Mouse (Mus musculus) forebrain, embryonic 14.5 days (tissue): ENCODE results near the gene Sec22b. TPM values are rescaled to one million over a fixed set of nuclear protein-coding genes. Genes with fewer than 3 reads are reported as not detected.

Source experiments
- ATAC-seq: fragments of 200-750 bp; cut with Nextera tagmentation; 2 replicates; pipeline ENCODE4 v1.8.0; 2017; ENCODE audit warnings: mild to moderate bottlenecking, moderate library complexity
- DNase-seq: peaks from one replicate; pipeline ENCODE4 v3.0.0-alpha.2; 2015; ENCODE audit warnings: low spot score
- H3K27ac ChIP-seq: fragments of 300-500 bp; sonication (generic); 2 replicates; pipeline ENCODE4 v1.5.1; 2014; ENCODE audit warnings: low read depth, mild to moderate bottlenecking, control low read depth, low read length, moderate library complexity
- H3K27me3 ChIP-seq: fragments of 300-500 bp; sonication (generic); replicated peaks from 2 replicates; pipeline ENCODE4 v1.6.1; 2014; ENCODE audit warnings: low read length, control low read depth, mixed read lengths; ENCODE audit not compliant: control insufficient read depth, insufficient read depth
- H3K36me3 ChIP-seq: fragments of 300-500 bp; sonication (generic); 2 replicates; pipeline ENCODE4 v1.6.1; 2014; ENCODE audit warnings: low read length, control low read depth; ENCODE audit not compliant: control insufficient read depth, insufficient read depth
- H3K4me1 ChIP-seq: fragments of 300-500 bp; sonication (generic); 2 replicates; pipeline ENCODE4 v1.6.1; 2014; ENCODE audit warnings: antibody characterized with exemption, low read length, control low read depth; ENCODE audit not compliant: control insufficient read depth, insufficient read depth
- H3K4me2 ChIP-seq: fragments of 300-500 bp; sonication (generic); 2 replicates; pipeline ENCODE4 v1.6.1; 2014; ENCODE audit warnings: mild to moderate bottlenecking, control low read depth, low read length
- H3K4me3 ChIP-seq: fragments of 300-500 bp; sonication (generic); 2 replicates; pipeline ENCODE4 v1.5.1; 2014; ENCODE audit warnings: low read depth, low read length, control low read depth
- H3K9ac ChIP-seq: fragments of 300-500 bp; sonication (generic); 2 replicates; pipeline ENCODE4 v1.6.1; 2014; ENCODE audit warnings: mild to moderate bottlenecking, low read length, control low read depth, moderate library complexity
- H3K9me3 ChIP-seq: fragments of 300-500 bp; sonication (generic); replicated peaks from 2 replicates; pipeline ENCODE4 v1.6.1; 2016; ENCODE audit warnings: low read length, control low read depth, mixed read lengths; ENCODE audit not compliant: control insufficient read depth
- WGBS: fragments of 180-500 bp; shearing (Covaris S2); extraction: QIAGEN DNeasy Blood & Tissue Kit; methylation state at CpG from one replicate; pipeline ENCODE4 v1.1.7; 2014; 5-methylcytosine and 5-hydroxymethylcytosine counted together
- polyA plus RNA-seq: library from polyadenylated mRNA; unstranded; fragments of >200 nt; fragmentation: Nextera tagmentation; extraction: Ambion mirVana; gene quantifications from 2 replicates; pipeline ENCODE4 v1.2.1, GENCODE M21; 2014

Sec22b gene
- polyA plus RNA-seq, 1 experiment from 2014 or later, result 130 TPM

DNA sequence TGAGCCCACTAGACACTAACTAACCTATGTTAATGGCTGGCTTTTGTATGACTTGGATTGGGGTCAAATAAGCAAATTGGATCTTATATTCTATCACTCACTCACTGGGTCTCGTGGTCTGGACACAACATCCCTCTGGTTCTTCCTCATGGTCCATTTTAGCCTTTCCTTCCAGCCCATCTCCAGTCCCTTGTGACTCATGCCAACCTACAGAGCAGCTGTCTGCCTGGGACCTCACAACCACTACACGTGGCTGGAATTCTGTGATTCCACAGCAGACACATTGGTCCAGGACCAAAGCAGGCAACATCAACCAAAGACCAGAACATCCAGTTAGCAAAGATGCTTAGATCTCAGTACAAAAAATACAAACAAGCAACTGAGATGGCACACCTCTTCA, 24.3 kb downstream of the Sec22b start:
- H3K27ac ChIP-seq, result no peak overlapping the region
- H3K4me3 ChIP-seq, result no peak overlapping the region
- DNase-seq (no peak), ATAC-seq (no peak)
- H3K9ac ChIP-seq, result no peak overlapping the region
- no peaks in the 10 kb centered on the region for H3K9me3 ChIP-seq
- H3K4me2 ChIP-seq, result no peak overlapping the region
- H3K36me3 ChIP-seq, result peaks cover 34% of the 10 kb centered on the region
- H3K27me3 ChIP-seq, result no peaks in the 10 kb centered on the region
- 90% methylated on average over 2 of the region's 2 CpGs for WGBS
- no peaks in the 10 kb centered on the region for H3K4me1 ChIP-seq

DNA sequence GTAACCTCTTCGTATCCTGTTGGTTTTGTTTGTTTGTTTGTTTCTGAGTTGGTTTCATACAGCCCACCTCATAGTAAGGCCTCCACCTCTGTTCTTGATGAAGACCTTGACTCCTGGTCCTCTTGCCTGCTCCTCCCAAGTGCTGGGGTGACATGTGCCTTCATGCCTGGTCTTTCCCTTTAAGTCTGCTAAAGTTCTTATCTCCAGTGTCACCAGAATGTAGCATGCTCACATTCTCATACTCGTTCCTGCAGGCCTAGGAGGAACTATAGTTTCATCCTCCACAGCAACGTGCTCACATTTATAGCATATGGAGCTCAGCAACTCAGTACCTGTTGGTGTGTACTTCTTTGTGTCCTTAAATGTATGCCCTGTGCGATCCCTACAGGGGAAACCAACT, 26.3 kb downstream of the Sec22b start:
- Histone ChIP-seq H3K27ac (no peak overlapping the region), H3K4me3 (no peak overlapping the region), H3K9me3 (no peaks in the 10 kb centered on the region), H3K27me3 (no peaks in the 10 kb centered on the region), H3K4me2 (no peak overlapping the region), H3K4me1 (0 out of 2 replicates have a peak, but pooled peaks cover 6% of the 10 kb centered on the region), H3K9ac (no peak overlapping the region), H3K36me3 (peaks cover 18% of the 10 kb centered on the region; the same call in 1 of the 2 replicates)
- no peak for ATAC-seq
- DNase-seq, result no peak
- 86% methylated on average over 4 of the region's 4 CpGs for WGBS

DNA sequence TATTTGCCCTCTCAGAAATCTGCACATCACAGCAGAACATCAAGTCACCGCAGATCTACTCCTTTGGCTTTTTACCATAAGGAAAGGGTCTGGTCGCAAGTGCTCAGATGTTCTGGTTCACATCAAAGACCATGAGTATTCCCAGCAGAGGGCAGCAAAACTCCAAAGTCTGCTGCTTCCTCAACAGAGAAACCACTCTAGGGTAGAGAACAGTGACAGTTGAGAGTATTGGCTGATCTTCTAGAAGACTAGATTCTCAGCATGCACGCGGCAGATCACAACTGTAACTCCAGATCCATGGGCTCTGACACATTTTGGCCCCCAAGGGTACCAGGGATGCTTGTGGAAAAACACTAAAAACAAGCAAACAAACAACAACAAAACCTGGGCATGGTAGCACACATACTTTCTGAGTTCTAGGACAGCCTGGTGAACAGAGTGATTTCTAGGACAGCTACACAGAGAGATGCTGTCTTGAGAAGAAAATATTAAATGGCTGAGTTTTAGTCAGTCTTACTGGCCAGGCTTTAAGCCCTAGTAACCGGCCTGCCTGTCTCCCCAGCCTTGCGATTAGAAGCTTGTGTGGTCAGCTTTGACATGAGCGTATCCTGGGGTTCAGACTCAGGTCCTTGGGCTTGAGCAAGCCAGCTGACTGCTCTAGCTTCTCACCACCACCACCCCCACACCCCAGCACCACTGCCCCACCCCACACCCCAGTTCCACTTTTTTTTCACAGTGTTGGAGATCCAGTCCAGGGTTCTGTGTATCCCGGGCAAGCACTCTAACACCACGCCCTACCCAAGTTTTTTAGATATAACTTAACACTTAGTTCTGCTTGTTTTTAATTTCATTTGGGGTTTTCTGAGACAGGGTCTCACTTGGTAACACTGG, 28.2 kb downstream of the Sec22b start:
- Histone ChIP-seq H3K27me3 (no peaks in the 10 kb centered on the region), H3K4me2 (no peak overlapping the region), H3K36me3 (0 out of 2 replicates have a peak, but pooled peaks cover 1% of the 10 kb centered on the region), H3K4me1 (0 out of 2 replicates have a peak, but pooled peaks cover 6% of the 10 kb centered on the region), H3K9ac (no peak overlapping the region), H3K9me3 (no peaks in the 10 kb centered on the region), H3K4me3 (no peak overlapping the region), H3K27ac (no peak overlapping the region)
- peak; percentile 94 for DNase-seq
- ATAC-seq, result peak; percentile 84
- 62% methylated on average over 9 of the region's 9 CpGs for WGBS

DNA sequence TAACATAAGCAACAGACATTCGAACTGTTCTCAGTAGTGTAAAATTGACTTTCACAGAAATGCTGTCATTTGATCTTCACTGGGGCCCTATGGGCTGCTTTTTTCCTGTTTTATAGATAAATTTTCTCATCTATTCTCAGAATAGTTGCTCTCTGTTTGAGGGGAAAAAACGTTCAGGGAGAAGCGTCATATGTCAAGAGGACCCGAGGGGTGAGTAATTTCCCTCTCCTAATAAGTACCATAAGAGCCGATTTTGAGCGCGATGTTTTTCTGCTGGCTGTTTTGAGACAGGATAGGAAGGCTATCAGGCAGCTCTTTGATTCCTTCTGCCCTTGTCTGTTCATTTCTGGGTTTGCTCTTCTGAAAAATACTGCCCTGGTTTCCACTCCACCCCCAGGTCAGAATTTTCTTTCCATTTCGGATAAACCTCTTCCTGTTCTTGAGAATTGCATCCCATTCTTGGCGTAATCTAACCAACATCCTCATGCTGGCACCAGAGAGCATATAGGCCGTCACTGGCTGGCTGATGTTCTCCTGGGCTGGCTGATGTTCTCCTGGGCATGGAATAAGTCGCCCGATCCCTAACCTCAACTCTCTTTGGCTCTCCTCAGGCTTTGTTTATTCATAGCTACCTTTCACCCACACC, 29.3 kb downstream of the Sec22b start:
- H3K9ac ChIP-seq, result no peak overlapping the region
- no peaks in the 10 kb centered on the region for H3K27me3 ChIP-seq
- H3K4me1 ChIP-seq, result 0 out of 2 replicates have a peak, but pooled peaks cover 6% of the 10 kb centered on the region
- no peaks in the 10 kb centered on the region for H3K9me3 ChIP-seq
- ATAC-seq (no peak), DNase-seq (no peak)
- H3K4me3 ChIP-seq, result no peak overlapping the region
- H3K27ac ChIP-seq, result no peak overlapping the region
- WGBS, result 73% methylated on average over 12 of the region's 12 CpGs
- H3K36me3 ChIP-seq, result no peaks in the 10 kb centered on the region
- no peak overlapping the region for H3K4me2 ChIP-seq

DNA sequence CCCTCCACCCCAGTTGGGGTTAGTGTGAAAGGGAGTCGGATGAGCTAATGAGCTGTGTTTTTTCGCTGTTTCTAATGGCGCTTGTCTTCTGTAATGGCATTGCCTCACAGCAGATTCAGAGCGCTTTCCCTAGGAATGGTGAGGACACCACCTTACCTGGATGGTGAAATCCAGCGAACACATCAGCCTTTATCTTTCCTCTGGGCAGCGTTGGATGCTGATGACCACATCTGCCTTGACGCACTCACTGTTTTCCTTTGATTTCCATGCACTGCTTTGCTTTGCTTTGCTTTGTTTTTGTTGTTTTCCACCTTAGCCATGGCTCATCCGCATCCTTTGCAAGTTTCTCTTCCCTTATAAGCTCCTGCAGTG, 29.8 kb downstream of the Sec22b start:
- no peak overlapping the region for H3K4me3 ChIP-seq
- no peak overlapping the region for H3K27ac ChIP-seq
- no peak overlapping the region for H3K9ac ChIP-seq
- no peak for ATAC-seq
- DNase-seq, result no peak
- H3K4me2 ChIP-seq, result no peak overlapping the region
- 0 out of 2 replicates have a peak, but pooled peaks cover 6% of the 10 kb centered on the region for H3K4me1 ChIP-seq
- 64% methylated on average over 8 of the region's 8 CpGs for WGBS
- no peaks in the 10 kb centered on the region for H3K9me3 ChIP-seq
- H3K27me3 ChIP-seq, result no peaks in the 10 kb centered on the region
- H3K36me3 ChIP-seq, result no peaks in the 10 kb centered on the region

DNA sequence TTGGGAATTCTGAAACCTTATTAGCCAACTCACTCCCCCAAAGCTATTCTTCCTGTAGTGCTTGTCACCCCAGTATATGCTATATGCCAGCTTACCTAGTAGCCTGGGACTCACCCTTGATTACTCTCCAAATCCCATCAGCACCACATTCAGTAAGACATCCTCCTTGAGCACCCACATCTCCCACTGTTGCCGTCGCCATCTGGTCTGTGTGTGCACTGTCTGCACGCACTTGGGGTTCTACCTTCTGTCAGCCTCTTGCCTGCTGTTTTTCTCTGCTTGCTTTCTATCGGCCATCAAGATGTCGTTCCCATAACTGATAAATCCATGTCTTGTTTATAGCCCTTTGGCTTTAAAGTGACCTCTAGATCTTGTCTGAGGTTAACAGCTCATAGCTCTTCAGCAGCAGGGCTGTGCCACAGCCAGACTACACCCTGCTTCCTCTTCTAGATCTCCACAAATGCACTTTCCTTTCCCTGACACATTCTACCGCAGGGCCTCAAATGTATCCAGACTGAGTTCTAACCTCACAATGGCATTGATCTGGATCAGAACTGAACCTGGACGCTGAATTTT, 30.4 kb downstream of the Sec22b start:
- no peaks in the 10 kb centered on the region for H3K36me3 ChIP-seq
- no peaks in the 10 kb centered on the region for H3K9me3 ChIP-seq
- H3K4me3 ChIP-seq, result no peak overlapping the region
- DNase-seq (peak; percentile 51), ATAC-seq (no peak; the same call in 1 of the 2 replicates)
- no peak overlapping the region for H3K27ac ChIP-seq
- no peak overlapping the region for H3K4me2 ChIP-seq
- H3K9ac ChIP-seq, result no peak overlapping the region
- 0 out of 2 replicates have a peak, but pooled peaks cover 6% of the 10 kb centered on the region for H3K4me1 ChIP-seq
- no peaks in the 10 kb centered on the region for H3K27me3 ChIP-seq
- WGBS, result 79% methylated on average over 7 of the region's 7 CpGs

DNA sequence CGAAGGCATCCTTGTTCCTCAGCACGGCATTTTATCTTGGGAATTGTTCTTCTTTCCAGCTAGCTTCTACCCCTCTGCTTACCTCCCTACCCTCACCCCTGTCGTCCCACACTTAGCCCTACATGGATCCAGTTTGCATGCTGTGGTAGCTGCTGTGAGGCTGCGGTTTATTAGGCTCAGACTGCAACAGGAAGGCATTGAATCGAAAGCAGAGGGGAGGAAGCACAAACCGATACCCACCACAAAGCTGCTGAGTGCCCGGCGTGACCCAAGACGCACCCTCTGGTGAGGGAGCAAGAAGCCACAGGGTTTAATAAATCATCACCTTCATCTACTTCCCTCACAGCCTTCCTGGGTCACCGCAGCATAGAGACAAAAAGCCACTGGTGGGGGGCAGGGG, 31.1 kb downstream of the Sec22b start:
- Histone ChIP-seq H3K9ac (no peak overlapping the region), H3K4me1 (peaks cover 7% of the 10 kb centered on the region; the same call in 1 of the 2 replicates), H3K27me3 (no peaks in the 10 kb centered on the region), H3K9me3 (no peaks in the 10 kb centered on the region), H3K4me2 (no peak overlapping the region), H3K27ac (no peak overlapping the region), H3K36me3 (no peaks in the 10 kb centered on the region), H3K4me3 (no peak overlapping the region)
- WGBS, result 30% methylated on average over 10 of the region's 10 CpGs
- DNase-seq (no peak), ATAC-seq (no peak)

DNA sequence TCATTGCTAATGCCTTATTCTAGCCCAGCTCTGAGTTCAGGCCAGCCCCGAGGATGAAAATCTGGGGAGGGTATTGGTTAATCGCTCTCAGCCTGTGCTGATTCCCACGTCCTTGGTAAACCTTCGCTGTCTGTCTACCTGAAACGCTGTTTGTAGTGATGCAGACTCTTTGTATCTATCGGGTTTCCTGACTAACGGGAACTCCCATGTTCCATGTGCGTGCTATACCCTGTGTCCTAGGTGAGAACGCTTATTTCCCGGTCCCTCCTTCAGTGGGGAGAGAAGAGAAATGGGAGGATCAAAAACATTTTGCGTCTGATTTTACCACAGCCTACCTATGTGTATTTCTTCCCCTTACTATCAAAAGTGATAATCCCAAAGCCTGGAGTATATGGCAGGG, 31.8 kb downstream of the Sec22b start:
- Histone ChIP-seq H3K4me1 (peaks cover 13% of the 10 kb centered on the region; the same call in 1 of the 2 replicates), H3K27me3 (no peaks in the 10 kb centered on the region), H3K4me2 (no peak overlapping the region), H3K27ac (no peak overlapping the region), H3K9ac (no peak overlapping the region), H3K4me3 (no peak overlapping the region), H3K9me3 (no peaks in the 10 kb centered on the region), H3K36me3 (no peaks in the 10 kb centered on the region)
- WGBS, result 42% methylated on average over 11 of the region's 11 CpGs
- DNase-seq (no peak), ATAC-seq (no peak)
